Mouse (Mus musculus) lung, postnatal 4 days (tissue): Measurements from ENCODE around the gene Barhl1.
A peak's percentile ranks its signal among the peaks of the same experiment; 100 is the strongest.

Experiments
- DNase-seq, 2 experiments: peaks; one replicate each; pipeline ENCODE4 v3.0.0; 2021

The Barhl1 gene

DNA sequence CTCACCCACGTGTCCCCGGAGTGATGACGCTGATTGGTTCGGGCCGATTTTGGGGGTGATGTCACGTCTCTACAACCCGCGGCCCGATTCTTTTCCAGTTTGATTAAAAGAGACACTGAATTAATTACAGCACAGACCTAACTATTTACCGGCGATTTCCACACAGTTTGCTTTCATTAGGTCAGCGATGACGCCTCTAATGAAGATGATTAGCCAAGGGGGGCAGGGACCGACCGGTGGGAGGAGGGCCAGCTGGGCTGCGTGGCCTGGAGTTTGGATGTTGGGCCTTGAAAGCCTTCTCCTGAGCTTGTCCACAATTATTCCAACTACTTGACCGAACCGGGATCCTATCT lies at the start of gene Barhl1:
Gene Barhl1, minus strand, starts transcription at position 156 of the 353 bp plus-strand sequence.
- DNase-seq, result no peak

DNA sequence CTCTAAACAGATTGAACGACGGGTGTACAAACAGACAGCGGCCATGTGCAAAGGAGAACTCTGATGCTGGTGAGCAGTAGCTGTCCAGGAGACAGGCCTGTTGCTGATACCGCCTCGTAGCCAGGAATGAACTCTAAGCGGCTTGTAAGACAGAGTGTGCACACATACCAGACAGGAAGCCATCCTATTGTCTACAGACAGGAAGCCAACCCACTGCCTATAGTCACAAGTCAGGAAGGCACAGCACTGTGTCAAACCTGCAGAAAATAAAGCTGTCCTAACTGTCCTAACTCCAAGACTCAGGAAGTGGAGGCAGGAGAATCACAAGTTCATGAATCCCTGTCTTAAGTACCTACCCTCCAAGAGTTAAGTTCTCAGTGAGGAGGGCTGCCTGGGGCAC lies 47.1 kb upstream of the Barhl1 start:
- DNase-seq, result no peak

DNA sequence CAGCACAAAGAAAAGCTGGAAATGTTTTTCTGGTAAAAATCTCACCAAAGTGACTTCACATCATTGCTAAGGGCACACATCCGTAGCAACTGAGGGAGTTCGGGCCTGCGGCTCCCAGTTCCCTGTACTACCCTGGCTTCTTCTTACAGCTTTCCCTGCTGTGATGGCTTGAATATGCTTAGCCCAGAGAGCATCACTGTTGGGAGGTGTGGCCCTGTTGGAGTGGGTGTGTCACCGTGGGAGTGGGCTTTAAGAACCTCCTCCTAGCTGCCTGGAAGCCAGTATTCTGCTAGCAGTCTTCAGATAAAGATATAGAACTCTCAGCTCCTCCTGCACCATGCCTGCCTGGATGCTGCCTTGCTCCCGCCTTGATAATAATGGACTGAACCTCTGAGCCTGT lies 45.2 kb upstream of the Barhl1 start:
- no peak for DNase-seq

DNA sequence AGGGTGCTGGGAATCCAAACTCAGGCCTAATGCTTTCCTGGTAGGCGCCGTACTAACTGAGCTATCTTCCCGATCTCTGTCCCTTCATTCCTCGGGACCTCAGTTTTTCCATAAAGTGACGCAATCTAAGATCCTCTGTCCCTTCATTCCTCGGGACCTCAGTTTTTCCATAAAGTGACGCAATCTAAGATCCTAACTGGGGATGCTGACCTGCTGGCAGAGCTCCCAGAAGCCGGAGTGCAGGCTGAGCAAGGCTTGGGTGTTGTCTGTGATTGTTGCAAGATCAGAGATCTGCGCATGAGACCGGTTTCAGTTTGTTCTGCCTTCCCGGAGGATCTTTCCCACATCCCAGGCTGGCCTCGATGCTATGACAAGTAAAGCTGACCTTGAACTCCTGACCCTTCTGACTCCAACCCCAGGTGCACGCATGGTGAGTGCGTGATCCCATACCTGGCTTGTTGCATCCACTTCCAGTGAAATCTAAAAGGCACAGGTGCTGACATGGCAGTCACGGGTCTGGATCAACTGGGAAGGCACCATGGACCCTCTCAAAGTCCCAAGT lies 44.6 kb upstream of the Barhl1 start:
- DNase-seq, result peak; percentile 34 to 67

DNA sequence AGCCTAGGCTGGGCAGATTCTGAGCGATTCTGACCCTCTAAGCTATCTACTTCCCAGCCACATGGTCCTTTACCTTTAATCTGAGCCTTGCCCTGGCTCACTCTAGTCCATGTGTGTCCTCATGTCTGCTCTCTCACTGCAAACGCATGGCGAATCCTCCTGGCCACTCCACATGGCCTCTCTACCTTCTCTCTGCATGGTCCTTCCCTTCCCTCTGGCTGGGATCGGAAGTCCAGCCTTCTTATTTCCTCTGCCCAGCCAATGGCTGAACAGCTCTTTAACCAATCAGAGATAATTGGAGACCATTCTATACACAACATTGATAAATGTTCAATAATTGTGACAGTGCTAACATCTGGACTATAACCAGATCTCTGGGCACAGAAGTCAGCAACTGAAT lies 40.4 kb upstream of the Barhl1 start:
- no peak for DNase-seq

DNA sequence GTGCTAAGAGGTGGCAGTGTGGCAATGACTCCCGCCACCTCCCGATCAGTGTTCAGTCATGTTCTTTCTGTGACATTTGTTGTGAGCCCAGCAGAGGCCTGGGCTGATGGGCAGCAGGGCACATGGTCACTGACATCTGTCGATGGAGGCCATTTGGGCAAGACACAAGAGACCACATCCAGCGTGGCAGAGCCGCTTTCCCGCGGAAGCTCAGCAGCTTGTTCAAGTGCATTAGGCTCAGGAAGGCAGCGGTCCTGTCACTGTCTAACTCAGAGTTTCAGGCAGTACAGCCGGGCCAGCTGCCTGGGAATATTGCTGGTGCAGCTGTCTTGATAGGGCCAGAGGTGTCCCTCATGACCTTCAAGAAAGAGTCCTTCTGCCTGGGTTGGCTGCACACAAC lies 38.1 kb upstream of the Barhl1 start:
- DNase-seq, result no peak

DNA sequence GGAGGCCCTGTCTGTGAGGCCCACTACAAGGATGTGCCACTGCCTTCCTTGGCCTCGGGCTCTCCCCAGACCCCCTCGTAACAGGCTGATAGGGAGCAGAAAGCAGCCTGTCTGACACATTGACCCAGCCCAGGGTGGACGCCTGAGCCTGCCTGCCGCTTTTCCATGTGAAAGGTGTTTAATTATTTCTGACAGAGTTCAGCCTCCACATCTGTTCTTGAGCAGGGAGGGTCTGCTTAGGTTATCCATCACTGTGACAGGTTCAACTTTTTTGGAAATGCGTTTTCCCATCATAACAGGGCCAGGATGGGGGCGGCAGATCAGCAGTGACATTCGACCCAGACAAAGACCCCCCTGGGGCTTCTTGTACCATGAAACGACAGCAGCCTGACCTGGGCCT lies 36.5 kb upstream of the Barhl1 start:
- no peak for DNase-seq

DNA sequence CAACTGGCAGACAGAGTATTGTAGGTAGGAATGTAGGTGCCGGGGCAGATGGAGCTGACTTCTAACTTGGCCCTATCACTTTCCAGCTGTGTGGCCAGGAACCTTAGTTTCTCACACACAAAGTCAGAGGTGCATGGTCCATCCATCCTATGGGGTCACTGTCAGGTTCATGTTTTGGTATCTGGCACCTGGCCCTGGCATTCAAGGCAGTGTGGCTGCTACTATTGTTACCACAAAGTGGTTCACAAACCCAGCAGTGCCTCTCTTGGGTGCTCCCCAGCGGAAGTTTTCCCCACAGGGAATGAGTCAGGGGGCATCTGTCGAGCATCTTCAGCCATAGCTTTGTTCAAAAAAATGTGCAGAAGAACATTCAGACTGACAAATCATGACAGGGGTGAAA lies 29.8 kb upstream of the Barhl1 start:
- DNase-seq, result no peak

DNA sequence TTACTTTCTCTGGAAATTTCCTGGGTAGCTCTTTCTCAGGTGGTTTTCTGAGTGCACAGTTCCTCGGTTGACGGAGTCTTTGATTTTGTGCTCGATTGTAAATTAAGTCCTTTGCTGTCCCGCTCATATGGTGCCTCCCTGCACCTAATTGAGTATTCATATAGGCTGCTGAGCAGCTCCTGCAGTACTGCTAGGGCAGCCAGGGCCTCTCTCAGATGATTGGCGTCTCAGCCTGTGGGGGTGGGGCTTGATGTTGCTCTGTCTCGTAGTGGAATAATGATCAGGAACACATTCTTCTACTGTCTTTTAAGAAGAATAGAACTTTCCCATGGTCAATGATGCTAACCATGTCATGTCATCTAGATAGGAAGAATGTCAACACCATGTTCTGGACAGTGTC lies 28.9 kb upstream of the Barhl1 start:
- DNase-seq, result no peak

DNA sequence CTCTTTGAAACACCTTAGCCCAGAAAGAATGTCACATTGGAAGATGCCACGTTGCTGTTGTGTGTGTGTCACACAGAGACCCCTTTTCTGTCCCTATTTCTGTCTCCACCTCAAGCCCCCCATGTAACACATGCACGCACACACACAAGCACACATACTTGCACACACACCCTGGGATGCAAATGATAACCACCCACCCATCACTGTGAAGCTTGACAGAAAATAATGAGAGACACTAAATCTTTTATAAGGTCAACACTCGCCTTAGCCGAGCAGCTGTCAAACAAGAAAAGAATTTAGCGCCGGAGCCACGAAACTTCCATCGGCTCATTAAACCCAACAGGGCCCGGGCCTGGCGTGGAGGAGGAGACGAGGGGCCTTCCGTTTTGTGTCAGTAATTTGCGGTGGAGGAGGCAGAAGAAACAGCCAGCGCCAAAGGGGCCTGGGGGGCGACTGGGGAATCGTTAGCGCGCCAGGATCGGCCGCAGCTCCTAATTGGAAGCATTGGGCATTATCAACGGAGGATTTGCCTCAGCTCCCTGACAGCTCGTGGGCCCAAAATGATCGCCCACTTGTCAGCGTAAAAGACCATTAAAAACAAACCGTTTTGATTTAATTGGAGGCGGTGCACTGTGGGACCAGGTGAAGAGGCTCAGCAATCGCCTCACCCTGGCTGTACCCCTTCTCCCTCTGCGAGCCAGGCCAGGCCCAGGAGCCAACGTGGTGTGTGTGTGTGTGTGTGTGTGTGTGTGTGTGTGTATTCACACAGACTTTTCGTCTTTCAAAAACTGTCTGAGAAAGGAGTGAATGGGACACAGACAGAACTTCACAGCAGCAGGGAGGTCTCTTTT lies 27.4 kb upstream of the Barhl1 start:
- no peak for DNase-seq

DNA sequence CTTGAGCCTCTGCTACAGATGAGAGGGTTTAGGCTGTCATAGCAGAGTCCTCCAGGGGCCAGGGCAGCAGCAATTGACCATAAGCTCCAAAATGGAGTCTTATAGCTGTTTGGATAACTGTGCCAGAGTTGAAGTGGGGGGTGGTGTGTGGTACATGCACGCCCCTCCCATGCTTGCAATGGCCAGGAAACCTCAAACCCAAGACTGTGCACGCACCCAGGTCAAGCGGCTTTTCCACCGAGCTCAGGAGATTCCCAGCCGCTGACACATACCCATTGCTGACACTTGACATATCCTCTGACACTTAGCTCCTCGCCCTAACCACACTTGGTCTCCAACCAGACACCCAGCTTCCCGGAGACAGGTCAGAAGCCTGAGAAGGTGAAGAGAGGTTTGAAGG lies 22.5 kb upstream of the Barhl1 start:
- DNase-seq, result no peak

DNA sequence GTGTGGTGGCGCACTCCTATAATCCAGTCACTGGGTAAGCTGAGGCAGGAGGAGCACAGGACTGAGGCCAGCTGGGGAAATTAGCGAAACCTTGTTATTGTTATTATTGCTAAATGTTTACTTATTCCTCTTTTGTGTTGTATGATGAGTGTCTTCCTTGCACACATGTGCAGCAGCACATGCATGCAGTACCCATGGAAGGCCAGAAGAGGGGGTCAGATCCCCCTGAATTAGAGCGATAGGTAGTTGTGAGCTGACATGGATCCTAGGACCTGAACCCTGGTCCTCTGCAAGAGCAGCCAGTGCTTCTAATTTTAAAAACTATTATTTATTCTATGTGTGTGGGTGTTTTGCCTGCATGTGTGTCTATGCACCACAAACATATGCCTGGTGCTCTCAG lies 14.1 kb upstream of the Barhl1 start:
- DNase-seq, result no peak

DNA sequence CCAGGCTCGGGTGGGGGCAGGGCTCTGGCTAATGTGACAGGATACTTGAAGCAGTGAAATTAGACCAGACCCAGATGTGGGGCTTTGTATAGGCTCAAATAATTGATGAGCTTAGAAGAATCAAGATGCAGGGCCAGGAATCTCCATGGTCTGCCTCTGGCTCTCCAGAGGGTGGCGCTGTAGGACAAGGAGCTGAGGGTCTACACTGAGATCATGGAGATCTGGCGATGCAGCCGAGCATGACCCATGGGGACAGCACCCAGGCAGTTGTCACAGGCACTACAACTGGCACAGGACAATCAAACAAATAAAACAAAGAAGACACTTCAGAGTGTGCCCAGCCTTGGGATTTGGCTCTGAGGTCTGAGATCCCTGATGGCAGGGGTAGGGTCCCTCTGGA lies 7.4 kb upstream of the Barhl1 start:
- peak; percentile 64 to 78 for DNase-seq

DNA sequence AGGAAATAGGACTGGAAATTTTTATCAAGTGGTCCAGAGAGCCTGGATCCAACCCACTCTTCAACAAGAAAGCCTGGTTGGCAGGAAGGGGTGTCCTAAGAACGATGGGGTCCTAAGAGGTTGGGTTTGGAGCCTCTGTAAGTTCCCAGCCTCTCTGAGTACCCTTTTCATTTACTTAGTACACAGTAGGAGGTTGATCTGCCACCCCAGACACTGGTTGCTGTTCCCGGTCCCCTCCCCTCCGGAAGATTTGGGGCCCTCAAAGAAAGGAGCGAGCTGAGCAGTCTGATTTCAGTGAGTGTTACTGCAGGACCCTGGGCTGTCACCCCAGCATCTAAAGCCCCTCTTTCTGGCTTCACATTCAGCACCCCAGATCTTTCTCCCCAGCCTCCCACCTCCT lies 2.5 kb upstream of the Barhl1 start:
- DNase-seq, result no peak

DNA sequence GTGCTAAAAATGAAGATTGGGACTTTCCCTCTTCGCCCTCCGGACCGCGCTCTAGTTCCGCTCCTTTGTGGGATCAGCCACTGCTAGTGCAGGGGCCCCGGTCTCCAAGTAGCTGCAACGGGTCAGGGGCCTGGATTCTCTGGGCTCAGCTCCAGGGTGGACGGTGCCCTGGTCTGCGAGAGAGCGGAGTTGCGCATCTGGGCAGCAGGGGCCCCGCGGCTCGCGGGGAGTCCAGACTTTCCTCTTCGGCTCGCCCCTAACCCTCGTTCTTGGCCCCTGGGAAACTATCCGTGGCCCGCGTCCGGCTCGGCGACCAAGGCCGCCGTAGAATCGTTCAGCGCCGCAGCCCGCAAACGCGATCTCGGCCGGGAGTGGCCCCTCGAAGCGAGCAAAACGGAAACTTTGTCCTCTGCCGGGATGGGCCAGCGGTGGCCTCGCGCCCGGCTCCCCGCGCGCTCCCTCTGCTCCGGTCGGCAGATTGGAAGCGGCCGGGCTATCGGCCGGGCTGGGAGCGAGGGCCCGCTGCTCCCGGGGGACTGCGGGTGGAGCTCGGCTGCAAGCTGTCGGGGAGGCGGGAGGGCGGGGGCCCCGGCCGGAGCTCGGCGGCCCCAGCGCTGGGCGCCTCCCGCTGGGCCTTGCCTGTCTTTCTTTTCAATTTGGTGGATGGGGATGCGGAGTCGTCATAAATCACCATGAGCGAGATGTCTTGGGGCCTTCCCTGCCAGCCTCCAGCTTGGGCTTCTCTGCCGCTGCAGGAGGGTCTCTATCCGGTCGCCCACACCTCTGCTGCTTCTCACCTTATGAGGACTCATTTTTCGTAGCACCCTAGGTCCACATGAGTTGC lies 1.3 kb upstream of the Barhl1 start:
- peak in 1 of 2 experiments; percentile 33 for DNase-seq

DNA sequence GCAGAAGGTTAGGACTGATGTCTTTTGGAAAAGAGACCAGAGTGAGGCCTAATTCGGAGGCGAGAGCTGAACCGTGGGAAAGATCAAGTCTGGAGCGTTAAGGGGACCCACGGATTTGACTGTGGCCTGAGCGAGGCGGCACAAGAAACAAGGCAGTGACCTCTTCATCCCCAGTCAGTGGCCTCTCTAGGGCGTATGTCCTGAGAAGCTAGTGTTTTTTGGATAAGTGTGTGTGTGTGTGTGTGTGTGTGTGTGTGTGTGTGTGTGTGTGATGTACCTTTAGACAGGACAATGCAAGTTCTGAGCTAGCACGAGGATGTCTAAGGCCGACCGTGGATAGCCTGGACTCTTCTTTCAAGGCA lies 669 bp upstream of the Barhl1 start:
- DNase-seq, result no peak

DNA sequence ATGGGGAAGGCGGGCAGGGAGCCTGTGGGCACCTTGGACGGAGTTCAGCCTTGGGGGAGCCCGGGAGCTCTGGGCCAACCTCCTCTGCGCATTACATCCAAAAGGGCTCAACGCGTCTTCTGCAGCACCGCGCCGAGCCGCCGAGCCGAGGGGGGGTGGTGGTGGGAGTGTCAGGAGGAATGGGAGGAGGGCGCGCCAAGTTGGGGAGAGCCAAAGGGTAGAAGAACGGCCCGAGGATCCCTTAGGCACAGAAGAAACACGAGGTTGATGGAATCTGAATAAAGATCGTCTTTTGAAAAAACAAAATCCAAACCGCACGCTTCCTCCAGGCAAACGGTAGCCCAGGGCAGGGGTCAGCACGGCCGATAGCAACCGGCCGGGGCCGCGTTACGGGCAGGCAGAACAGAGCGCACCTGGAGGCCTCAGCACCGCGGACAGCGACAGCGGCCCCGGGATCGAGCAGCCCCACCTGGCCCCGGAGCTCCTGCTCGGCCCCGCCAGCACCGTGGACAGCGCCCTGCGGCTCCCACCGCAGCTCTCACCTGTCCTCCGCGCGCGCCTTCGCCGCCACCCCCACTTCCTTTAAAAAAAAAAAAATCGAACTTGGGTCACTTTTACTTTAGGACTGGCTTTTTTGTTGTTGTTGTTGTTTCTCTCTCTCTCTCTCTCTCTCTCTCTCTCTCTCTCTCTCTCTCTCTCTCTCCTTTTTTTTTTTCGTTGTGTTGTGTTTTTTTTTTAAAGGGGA lies 528 bp downstream of the Barhl1 start:
- DNase-seq, result peak; percentile 85 to 86

DNA sequence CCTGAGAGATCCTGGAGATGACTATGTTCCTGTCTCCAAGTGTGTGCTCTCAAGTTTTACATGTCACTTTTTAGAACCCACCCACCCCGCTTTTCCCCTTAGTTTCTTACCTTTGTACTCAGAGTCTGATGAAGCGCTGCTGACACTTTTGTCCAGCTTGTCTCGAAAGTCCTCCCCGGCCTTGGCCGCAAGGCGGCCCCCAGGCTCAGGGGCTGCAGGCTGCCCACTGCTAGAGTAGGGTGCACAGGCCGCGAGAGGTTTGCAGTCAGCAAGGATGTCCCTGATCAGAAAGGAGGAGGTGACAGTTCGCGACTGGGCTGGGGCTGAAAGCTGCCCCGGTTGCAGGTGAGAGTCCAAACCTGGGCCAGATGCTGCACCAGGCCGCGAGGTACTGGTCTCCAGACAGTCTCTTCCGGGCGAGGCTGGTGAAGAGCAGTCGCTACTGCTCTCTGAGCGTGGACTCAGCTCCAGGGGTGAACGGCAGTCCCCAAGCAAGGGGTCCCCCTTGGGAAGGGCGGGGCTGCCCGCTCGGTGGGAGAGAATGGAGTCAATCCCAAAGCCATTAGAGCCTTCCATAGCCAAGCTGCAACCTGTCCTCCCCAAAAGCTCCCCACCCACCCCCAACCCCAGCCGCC lies 1.2 kb downstream of the Barhl1 start:
- no peak for DNase-seq

DNA sequence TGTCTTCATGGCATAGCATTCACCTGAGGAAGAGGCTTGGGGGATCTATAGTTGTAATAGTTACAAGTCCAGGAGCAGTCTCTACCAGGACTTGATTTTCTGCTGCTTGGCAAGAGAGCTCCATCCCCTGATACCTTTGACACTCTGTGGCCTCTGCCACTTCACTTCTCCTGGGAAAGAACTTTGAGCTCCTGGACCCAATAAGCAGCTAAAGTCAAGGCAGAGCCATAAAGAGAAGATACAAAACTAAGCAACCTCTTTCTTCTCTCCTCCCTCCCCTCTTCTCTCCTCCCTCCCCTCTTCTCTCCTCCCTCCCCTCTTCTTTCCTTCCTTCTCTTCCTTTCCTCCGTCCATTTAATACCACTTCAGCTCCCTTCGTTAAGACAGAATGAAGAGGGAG lies 2.3 kb downstream of the Barhl1 start:
- DNase-seq, result no peak

DNA sequence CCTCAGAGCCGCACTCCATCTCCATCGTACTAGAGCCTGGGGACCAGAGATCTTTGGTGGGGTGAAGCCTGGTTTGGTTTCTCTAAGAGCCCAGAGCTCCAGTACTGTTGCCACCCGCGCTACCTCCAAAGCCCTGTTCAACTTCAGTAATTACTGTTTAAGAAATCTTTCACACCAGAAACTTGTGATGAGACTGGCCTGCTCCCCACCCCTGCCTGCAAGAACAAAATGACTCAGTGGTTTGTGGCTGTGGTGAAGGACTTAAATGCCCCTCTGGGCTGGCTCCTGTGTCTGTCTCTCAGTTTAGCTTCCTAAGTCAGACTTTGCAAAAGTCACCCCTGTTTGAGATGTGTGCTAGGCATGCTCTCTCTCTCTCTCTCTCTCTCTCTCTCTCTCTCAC lies 3.5 kb downstream of the Barhl1 start:
- DNase-seq, result no peak

DNA sequence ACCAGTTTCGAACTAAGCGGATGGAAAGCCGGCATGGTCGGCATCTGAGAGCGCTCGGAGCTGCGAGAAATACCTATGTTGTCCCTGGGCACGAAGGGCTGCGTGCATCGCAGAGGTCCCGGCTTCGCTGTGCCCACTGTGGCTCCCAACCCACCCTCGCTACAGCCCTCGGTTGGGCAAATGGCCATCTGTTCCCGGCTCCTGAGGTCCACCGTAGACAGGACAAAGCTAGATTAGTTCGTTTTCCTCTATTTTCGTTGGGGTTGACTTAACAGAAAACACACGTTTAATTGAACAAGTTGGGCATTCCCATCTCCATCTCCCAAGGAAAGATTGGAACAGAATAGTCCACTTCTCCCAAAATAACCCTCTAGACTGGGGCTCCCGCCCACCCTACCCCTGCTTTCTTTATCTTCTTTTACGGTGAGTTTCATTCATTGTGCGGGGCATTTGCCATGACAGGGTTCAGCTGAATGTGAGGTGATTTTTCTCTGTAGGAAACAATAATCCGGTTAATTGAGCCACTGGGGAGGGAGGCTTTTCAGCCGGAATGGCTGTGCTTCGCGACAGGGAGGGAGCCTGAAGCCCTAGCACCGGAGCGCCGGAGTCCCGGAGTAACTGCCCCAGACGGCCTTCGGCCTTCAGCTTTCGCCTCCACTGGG lies 4.3 kb downstream of the Barhl1 start:
- DNase-seq, result no peak

DNA sequence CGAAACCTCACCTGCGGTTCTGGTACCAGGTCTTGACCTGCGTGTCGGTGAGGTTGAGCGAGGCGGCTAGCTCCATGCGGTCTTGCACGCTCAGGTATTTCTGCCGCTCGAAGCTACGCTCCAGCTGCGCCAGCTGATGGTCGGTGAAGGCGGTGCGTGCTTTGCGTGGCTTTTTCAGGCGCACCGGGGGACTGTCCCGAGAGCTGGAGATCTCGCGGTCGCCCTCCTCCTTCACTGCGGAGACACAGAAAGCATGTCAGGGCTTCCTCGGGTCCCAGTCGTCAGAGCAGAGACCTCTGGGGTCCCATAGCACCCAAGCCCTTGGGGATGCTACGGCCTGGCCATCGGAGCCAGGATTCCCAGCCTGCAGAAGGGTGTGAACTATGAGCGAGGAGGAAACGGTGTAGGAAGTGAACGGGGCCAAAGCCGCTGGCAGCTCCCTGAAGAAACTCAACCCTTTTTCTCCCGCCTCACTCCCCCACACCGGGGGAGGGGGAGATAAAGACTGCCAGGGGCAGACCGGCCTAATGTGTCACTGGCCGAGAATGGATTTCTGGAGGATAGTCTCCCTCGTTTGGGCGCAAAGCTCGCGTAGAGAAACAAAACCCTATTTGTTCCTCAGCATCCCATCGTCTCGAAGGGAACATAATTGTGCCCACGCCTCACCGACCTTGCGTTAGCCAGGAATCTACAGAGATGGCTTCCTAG lies 5.0 kb downstream of the Barhl1 start:
- no peak for DNase-seq
